Mouse (Mus musculus): ENCODE results near the gene Selplg. TPM values are rescaled to one million over a fixed set of nuclear protein-coding genes. Genes with fewer than 3 reads are reported as not detected.
"Not testable (repeated sequence)": the region's sequence is repeated elsewhere in the genome, so short reads cannot be mapped to it uniquely, and the experiment has no call there.

Selplg gene
- polyA plus RNA-seq, 1 experiment from 2014 or later = 2.5 TPM

DNA sequence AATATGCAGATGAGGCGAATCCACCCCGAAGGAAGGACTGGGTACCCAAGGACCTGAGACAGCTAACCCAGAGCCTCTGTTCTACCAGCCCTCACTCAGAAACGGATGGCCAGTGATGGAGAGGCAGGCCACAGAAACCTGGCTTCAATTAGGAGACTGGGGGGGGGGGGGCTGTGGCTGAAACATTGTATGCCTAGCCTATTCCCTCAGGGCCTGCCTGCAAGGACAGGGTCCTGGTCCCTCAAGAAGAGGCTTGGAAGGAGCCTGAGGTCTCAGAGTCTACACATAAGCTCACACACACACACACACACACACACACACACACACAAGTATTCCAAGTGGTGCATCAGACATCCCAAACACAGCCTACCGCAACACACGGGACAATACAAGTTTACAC lies 32.8 kb downstream of the Selplg start:
- H3K9me3 ChIP-seq = no peaks in the 10 kb centered on the region
- peak overlapping the region; percentile 56 for H3K27ac ChIP-seq (replicated peaks)
- H3K9ac ChIP-seq = 0 out of 2 replicates have a peak overlapping the region, but pooled peaks have one; percentile 17
- peak overlapping the region; percentile 23 for H3K4me3 ChIP-seq
- peaks cover 33% of the 10 kb centered on the region for H3K4me1 ChIP-seq (replicated peaks)
- peak overlapping the region; percentile 37 for H3K4me2 ChIP-seq
- no peaks in the 10 kb centered on the region for H3K36me3 ChIP-seq
- WGBS = 40% methylated on average over 5 of the region's 5 CpGs
- H3K27me3 ChIP-seq = 0 out of 2 replicates have a peak, but pooled peaks cover 6% of the 10 kb centered on the region
- peak; percentile 29; the same call in 1 of the 2 replicates for ATAC-seq (ENCODE audit: low read depth)

- Histone ChIP-seq H3K27ac (replicated peaks) (no peak overlapping the region), H3K27me3 (0 out of 2 replicates have a peak, but pooled peaks cover 6% of the 10 kb centered on the region), H3K36me3 (no peaks in the 10 kb centered on the region), H3K4me2 (peak overlapping the region; percentile 37), H3K4me3 (no peak overlapping the region), H3K9ac (no peak overlapping the region), H3K4me1 (replicated peaks) (peaks cover 33% of the 10 kb centered on the region), H3K9me3 (no peaks in the 10 kb centered on the region)
- ATAC-seq (ENCODE audit: low read depth) = no peak
- 82% methylated on average over 9 of the region's 9 CpGs for WGBS
These were observed 33.9 kb downstream of the Selplg start for GRCm38 (mm10) chr5:113798525-113798924.

DNA sequence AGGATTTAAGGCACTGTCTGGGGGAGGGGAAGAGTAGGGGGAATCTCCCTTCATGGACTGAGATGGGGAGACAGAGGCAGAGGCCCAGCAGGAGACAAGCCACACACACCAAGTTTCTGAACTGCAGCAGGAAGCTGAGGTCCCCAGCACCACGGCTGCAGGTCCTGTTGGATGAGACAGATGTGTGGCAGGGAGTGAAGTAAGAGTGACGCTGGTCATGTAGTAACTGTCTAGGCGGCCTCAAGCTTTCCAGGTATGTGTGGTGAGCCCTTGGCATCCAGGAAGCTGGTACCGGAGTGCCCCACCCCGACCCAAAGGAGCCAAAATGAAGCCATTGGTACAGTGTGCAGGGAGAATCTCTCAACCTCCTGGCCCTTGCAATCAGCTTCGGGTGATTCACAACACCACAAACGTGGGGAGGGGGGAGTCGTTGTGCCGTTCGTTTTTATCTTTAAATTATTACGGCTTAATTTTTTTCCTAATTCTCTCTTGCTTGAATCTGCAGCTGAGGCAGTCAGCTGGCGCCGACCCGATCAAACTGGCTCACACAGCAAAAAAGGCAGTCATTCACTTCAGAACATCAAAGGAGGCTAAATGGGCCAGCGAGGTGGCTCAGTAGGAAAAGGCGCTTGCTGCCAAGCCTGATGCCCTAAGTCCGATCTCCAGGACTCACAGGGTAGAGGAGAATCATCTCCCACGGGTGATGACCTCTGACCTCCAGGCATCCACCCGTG lies 35.1 kb downstream of the Selplg start:
- WGBS = 13% methylated on average over 19 of the region's 19 CpGs
- no peaks in the 10 kb centered on the region for H3K36me3 ChIP-seq
- no peak overlapping the region for H3K27ac ChIP-seq (replicated peaks)
- peak overlapping the region; percentile 30 for H3K4me2 ChIP-seq
- no peak overlapping the region for H3K9ac ChIP-seq
- H3K4me3 ChIP-seq = no peak overlapping the region
- H3K27me3 ChIP-seq = 0 out of 2 replicates have a peak, but pooled peaks cover 6% of the 10 kb centered on the region
- no peak for ATAC-seq (ENCODE audit: low read depth)
- H3K4me1 ChIP-seq (replicated peaks) = peaks cover 33% of the 10 kb centered on the region
- no peaks in the 10 kb centered on the region for H3K9me3 ChIP-seq

DNA sequence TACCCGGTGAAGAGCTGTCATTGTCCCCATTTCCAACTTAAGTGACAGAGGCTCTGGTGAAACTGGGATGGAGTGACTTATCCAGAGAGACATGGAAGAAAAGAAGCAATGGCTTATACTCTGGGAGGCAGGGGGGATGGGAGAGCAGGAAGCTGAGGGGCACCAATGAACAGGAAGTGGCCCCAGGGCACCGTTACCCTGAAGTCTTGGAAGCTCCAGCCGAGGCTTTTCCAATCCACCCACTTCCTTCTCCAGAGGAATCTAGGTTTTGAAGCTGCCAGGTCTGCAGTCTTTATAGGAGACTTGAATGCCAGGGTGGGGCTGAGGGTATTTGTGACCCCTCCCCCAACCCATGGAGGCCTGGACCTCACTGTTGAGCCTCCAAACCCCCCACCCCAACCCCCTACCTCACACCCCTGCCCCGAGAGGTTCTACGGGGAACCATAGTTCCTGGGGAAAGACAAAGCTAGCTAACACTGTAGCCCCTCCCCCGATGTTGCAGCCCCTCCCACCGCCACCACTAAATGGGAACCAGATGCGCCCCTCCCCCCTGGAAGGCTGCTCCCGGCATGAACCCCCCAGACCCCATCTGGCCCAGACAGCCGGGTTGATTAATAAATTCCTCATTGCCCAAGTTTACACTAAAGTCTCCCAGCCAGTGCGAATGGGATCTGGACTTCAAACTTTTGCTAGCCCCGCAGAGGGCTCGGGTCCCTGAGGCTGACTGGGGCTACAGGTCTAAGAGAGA lies 35.9 kb downstream of the Selplg start:
- H3K27ac ChIP-seq (replicated peaks) = peak overlapping the region; percentile 23; the same call in 1 of the 2 replicates
- H3K9me3 ChIP-seq = no peaks in the 10 kb centered on the region
- no peak overlapping the region for H3K4me3 ChIP-seq
- H3K4me1 ChIP-seq (replicated peaks) = peaks cover 33% of the 10 kb centered on the region
- H3K36me3 ChIP-seq = no peaks in the 10 kb centered on the region
- H3K27me3 ChIP-seq = 0 out of 2 replicates have a peak, but pooled peaks cover 6% of the 10 kb centered on the region
- H3K4me2 ChIP-seq = peak overlapping the region; percentile 30
- 0 out of 2 replicates have a peak overlapping the region, but pooled peaks have one; percentile 26 for H3K9ac ChIP-seq
- WGBS = 5% methylated on average over 13 of the region's 13 CpGs
- ATAC-seq (ENCODE audit: low read depth) = no peak

- H3K4me1 ChIP-seq (replicated peaks) = peaks cover 21% of the 10 kb centered on the region
- H3K27ac ChIP-seq (replicated peaks) = no peak overlapping the region
- no peaks in the 10 kb centered on the region for H3K9me3 ChIP-seq
- H3K36me3 ChIP-seq = no peaks in the 10 kb centered on the region
- no peaks in the 10 kb centered on the region for H3K27me3 ChIP-seq
- H3K4me2 ChIP-seq = no peak overlapping the region
- H3K9ac ChIP-seq = no peak overlapping the region
- no peak overlapping the region for H3K4me3 ChIP-seq
- 84% methylated on average over 16 of the region's 16 CpGs for WGBS
- ATAC-seq (ENCODE audit: low read depth) = no peak
These were observed 41.0 kb downstream of the Selplg start for GRCm38 (mm10) chr5:113791197-113792095.

DNA sequence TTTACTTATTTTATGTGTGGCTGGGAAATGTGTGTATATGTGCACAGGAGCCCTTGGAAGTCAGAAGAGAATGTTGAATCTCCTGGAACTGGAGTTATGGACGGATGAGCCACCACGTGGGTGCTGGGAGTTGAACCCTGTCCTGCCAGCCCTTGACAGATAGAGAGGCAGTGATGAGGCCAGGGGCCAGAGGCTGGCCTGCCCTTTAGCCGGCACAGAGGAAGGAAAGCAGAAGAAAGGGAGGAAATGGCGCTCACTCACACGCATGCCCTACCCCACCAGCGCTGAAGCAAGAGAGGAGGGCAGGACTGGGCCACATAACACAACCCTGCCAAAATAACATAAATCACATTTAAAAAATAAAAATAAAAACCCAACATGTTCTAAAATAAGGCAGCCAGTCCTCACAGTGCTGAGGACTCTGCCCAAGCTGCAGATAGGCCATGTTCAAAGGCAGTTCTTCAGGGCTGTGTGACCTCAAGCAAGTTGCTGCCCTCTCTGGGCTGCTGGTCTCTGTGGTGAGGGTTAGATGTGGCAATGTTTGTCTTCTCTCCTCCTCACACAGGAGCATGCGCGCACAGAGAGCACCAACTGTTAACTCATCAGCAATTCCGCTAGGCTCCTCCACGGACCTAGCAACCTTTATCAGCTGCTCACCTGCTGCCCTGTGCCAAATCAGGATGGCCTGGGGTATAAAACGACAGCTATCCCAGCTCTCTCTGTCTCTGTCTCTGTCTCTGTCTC lies 41.8 kb downstream of the Selplg start:
- H3K27ac ChIP-seq (replicated peaks) = no peak overlapping the region
- no peaks in the 10 kb centered on the region for H3K36me3 ChIP-seq
- WGBS = 83% methylated on average over 11 of the region's 11 CpGs
- no peak overlapping the region for H3K9ac ChIP-seq
- ATAC-seq (ENCODE audit: low read depth) = no peak
- no peaks in the 10 kb centered on the region for H3K27me3 ChIP-seq
- H3K9me3 ChIP-seq = no peaks in the 10 kb centered on the region
- no peak overlapping the region for H3K4me2 ChIP-seq
- peaks cover 15% of the 10 kb centered on the region for H3K4me1 ChIP-seq (replicated peaks)
- no peak overlapping the region for H3K4me3 ChIP-seq

DNA sequence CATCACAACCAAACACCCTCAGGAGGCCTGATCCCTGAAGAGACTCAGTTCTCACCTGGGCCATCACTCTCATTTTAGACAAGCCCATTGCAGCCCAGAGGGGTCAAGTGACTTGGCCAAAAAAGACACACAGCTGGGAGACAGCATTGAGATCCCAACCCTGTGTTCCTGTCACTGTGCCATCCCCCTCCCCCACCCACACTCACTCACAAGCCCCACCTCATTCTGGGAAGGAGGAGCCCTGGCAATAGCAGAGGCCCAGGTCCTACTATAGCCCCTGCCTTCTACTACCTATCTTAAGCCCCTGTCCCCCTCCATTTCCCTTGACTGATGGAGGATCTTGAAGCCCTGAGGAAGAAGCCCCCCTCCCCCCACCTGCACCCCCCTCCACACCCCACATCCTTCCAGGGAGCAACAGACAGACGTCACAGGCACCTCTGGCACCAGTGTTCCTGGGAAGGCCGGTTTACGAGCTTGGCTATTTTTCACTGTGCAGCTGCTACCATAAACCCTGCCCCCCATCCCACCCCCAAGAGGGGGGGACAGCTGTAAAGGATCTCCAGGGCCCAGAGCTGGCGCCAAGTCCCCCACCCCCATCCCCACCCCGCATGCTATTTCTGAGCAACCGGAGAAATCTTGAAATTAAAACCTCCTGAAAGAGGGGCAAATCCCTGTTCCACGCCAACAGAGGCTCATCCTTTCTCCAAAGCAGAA lies 43.2 kb downstream of the Selplg start:
- WGBS = 10% methylated on average over 7 of the region's 7 CpGs
- Histone ChIP-seq H3K4me2 (no peak overlapping the region), H3K4me3 (no peak overlapping the region), H3K9me3 (no peaks in the 10 kb centered on the region), H3K27ac (replicated peaks) (peak overlapping the region; percentile 47; the same call in 1 of the 2 replicates), H3K9ac (peak overlapping the region; percentile 17; the same call in 1 of the 2 replicates), H3K27me3 (no peaks in the 10 kb centered on the region; the same call in 1 of the 2 replicates), H3K4me1 (replicated peaks) (peaks cover 15% of the 10 kb centered on the region), H3K36me3 (no peaks in the 10 kb centered on the region)
- ATAC-seq (ENCODE audit: low read depth) = peak; percentile 64

- no peak for ATAC-seq (ENCODE audit: low read depth)
- 35% methylated on average over 6 of the region's 6 CpGs for WGBS
These were observed 43.8 kb downstream of the Selplg start for GRCm38 (mm10) chr5:113788645-113789044.

GRCm38 (mm10) chr5:113786985-113787384 lies 45.5 kb downstream of the Selplg start:
- H3K27me3 ChIP-seq = peaks cover 15% of the 10 kb centered on the region
- H3K27ac ChIP-seq (replicated peaks) = no peak overlapping the region
- 85% methylated on average over 5 of the region's 5 CpGs for WGBS
- no peaks in the 10 kb centered on the region for H3K36me3 ChIP-seq
- no peak overlapping the region for H3K4me3 ChIP-seq
- no peak overlapping the region for H3K9ac ChIP-seq
- peaks cover 15% of the 10 kb centered on the region for H3K4me1 ChIP-seq (replicated peaks)
- no peaks in the 10 kb centered on the region for H3K9me3 ChIP-seq
- H3K4me2 ChIP-seq = no peak overlapping the region
- no peak for ATAC-seq (ENCODE audit: low read depth)

More at GRCm38 (mm10) chr5:113788645-113789044, 43.8 kb downstream of the Selplg start:
- H3K36me3 ChIP-seq = no peaks in the 10 kb centered on the region
- H3K4me3 ChIP-seq = no peak overlapping the region
- H3K27me3 ChIP-seq = peaks cover 2% of the 10 kb centered on the region; the same call in 1 of the 2 replicates
- H3K27ac ChIP-seq (replicated peaks) = no peak overlapping the region
- no peak overlapping the region for H3K9ac ChIP-seq
- peaks cover 15% of the 10 kb centered on the region for H3K4me1 ChIP-seq (replicated peaks)
- no peaks in the 10 kb centered on the region for H3K9me3 ChIP-seq
- no peak overlapping the region for H3K4me2 ChIP-seq

DNA sequence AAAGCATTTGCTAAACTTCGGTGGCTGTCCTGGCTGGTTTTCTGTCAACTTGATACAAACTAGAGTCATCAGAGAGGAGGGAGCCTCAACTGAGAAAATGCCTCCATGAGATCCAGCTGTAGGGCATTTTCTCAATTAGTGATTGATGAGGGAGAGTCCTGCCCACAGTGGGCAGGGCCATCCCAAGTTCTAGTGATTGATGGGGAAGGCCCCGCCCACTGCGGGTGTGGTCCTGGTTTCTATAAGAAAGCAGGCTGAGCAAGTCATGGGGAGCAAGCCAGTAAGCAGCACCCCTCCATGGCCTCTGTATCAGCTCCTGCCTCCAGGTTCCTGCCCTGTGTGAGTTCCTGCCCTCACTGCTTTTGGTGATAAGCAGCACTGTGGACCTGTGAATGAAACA lies 48.3 kb downstream of the Selplg start:
- not testable (repeated sequence) for H3K9ac ChIP-seq; H3K36me3 ChIP-seq; H3K4me2 ChIP-seq; ATAC-seq (ENCODE audit: low read depth); H3K4me1 ChIP-seq (replicated peaks); H3K9me3 ChIP-seq; H3K4me3 ChIP-seq; H3K27ac ChIP-seq (replicated peaks)
- peaks cover 15% of the 10 kb centered on the region for H3K27me3 ChIP-seq
- 38% methylated on average over 3 of the region's 3 CpGs for WGBS

Measured in neural tube, embryonic 13.5 days (tissue).